Mouse (Mus musculus): ENCODE data around the gene Lrrc28.

DNA sequence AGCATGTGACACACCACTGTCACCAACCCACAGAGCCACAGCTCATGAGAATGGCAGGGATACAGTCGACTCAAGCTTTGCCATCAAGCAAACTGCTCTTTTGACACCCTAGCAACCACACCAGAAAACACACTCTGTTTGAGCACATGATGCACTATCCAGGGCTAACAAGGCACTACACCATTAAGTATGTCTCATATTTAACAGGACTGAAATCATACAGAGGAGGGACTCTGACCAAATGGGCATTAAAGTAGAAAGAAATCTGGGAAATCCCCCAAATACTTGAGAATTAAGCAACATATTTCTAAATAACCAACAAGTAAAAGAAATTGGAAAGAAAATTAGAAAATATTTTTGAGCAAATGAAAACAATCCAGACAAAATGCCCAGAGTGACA lies 79.9 kb downstream of the Lrrc28 start:
- TF ChIP-seq MAX (IDR thresholded peaks at IDR 0.05; ENCODE audit: low read length): no peak
- no peak for TF ChIP-seq NELFE (IDR thresholded peaks at IDR 0.05; ENCODE audit: low read depth, low read length)
- TF ChIP-seq ZNF384 (IDR thresholded peaks at IDR 0.05; ENCODE audit: low read depth, low read length): no peak
- no peak for TF ChIP-seq CTCF (IDR thresholded peaks at IDR 0.05 in 2 of 3, conservative IDR thresholded peaks at IDR 0.05 in 1 of 3; ENCODE audit: control insufficient read depth in 1 of 3, insufficient read depth in 1 of 3, low read depth in 2 of 3, low read length in 3 of 3, poor library complexity in 1 of 3, severe bottlenecking in 1 of 3)
- no peak for TF ChIP-seq POLR2AphosphoS2 (IDR thresholded peaks at IDR 0.05; ENCODE audit: low read length)
- no peak for TF ChIP-seq MEF2A (IDR thresholded peaks at IDR 0.05; ENCODE audit: extremely low read depth, insufficient replicate concordance, low read depth, low read length, poor library complexity, severe bottlenecking)
- TF ChIP-seq POLR2A (IDR thresholded peaks at IDR 0.05; ENCODE audit: control insufficient read depth in 1 of 2, insufficient read depth in 1 of 2, low read depth in 1 of 2, low read length in 2 of 2, poor library complexity in 1 of 2): no peak
- no peak for TF ChIP-seq EP300 (IDR thresholded peaks at IDR 0.05; ENCODE audit: low read depth in 1 of 2, low read length in 2 of 2)
- TF ChIP-seq GABPA (IDR thresholded peaks at IDR 0.05; ENCODE audit: low read depth, low read length): no peak
- no peak for TF ChIP-seq UBTF (IDR thresholded peaks at IDR 0.05; ENCODE audit: borderline replicate concordance, insufficient read depth, low read depth, low read length)
- no peak for TF ChIP-seq MYB (IDR thresholded peaks at IDR 0.05; ENCODE audit: low read depth, low read length)
- no peak for TF ChIP-seq CHD2 (IDR thresholded peaks at IDR 0.05; ENCODE audit: low read length)
